Mouse (Mus musculus): ENCODE data around the gene Sorcs2. TPM values are rescaled to one million over a fixed set of nuclear protein-coding genes. Genes with fewer than 3 reads are reported as not detected.

The Sorcs2 gene
- total RNA-seq, 2 experiments from 2014 or later: 8.2 to 11.0 TPM

- no peak for DNase-seq
Measured at GRCm38 (mm10) chr5:36359535-36360243, 38.2 kb downstream of the Sorcs2 start.

- DNase-seq: no peak
Measured at GRCm38 (mm10) chr5:36358161-36358560, 39.8 kb downstream of the Sorcs2 start.

DNA sequence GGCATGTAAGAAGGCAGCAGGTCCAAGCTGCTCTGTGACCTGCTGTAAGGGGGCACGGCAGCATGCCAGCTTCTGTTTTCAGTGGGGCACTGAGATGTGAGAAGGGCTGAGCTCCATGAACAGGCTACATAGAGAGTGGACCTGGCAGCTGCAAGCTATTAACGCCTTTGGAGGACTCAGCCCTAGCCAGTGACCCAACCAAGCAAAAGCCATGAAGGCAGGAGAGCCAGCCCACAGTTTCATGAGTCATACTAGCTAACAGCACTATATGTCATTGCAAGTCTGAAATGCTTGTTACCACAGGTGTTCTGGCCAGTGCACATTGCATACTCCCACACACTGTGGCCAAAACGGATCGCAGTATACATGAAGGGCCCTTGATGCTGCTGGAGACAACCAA is 41.3 kb downstream of the Sorcs2 start:
- DNase-seq: no peak

DNA sequence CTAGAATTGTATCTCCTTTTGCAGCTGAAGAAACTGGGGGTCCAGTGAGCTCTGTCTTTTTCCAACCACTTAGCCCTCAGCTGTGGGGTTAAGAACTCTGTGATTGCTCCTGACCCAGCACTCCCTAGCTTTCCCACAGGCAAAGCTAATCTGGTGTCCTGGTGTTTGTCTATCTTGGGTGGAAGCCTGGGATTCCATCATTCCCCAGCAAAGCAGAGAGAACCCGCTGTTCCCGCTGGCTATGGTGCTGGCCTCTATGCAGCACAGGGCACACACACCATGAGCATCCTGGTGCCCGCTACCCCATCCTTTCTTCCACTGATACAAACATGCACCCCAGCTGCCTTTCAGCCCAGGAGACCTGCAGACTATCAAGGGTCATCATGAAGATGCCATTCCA is 42.3 kb downstream of the Sorcs2 start:
- DNase-seq: peak; percentile 35 to 64

- DNase-seq: no peak
Measured at GRCm38 (mm10) chr5:36353679-36354078, 44.3 kb downstream of the Sorcs2 start.

- DNase-seq: no peak
Measured at GRCm38 (mm10) chr5:36353194-36353593, 44.7 kb downstream of the Sorcs2 start.

GRCm38 (mm10) chr5:36346698-36347097 is 51.2 kb downstream of the Sorcs2 start:
- no peak for DNase-seq

GRCm38 (mm10) chr5:36339283-36339682 is 58.7 kb downstream of the Sorcs2 start:
- DNase-seq: no peak

- no peak for DNase-seq
Measured at GRCm38 (mm10) chr5:36336252-36336651, 61.7 kb downstream of the Sorcs2 start.

DNA sequence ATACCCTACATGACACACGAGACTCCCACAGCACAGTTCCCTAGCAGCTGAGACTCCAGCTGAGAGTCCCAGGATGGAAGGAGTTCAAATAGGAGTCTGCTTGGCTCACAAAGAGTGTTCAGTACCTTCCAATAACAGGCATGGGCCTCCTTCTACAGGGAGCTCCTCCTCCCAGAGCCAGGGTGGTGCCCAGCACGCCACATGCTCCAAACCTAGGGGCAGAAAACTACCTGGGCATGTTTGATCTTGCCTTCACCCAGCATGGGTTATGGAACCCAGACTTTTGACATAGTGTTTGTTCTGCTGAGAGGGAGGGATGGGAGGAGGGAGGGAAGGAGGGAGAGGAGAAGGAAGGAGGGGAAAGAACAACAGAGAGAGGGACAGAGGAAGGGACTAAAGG is 62.3 kb downstream of the Sorcs2 start:
- DNase-seq: no peak

GRCm38 (mm10) chr5:36334227-36334626 is 63.7 kb downstream of the Sorcs2 start:
- no peak for DNase-seq

DNA sequence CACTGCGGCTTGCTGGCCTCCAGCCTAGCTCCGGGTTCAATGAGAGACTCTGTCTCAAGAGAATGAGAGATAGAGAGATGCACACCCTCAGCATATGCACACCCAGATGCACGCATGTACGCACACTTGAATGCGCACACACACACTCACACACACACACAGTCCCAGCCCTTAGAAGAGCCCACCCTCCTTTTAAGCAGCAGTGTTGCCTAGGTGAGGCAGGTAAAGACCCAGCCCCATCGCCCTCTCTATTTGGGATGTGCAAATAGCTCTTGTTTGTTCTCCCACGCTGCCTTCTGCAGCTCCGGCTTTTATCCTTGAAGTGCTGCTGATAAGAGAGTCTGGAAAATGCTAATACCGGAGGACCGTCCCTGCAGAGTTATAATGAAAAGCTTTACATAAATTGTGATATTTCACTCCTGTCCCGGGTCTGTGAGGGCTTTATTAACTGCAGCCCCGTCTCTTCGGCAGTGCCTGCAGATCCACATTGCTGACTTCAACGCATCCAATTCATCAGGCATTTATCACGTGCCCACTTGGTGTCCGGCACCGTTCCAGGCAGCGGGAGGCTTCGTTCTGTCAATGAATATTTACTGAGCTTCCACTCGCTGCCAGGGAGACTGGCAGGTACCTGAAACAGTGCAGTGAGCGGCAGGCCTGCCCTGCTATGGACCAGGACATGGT is 67.3 kb downstream of the Sorcs2 start:
- DNase-seq: peak; percentile 43 to 61

GRCm38 (mm10) chr5:36326057-36327010 is 71.6 kb downstream of the Sorcs2 start:
- DNase-seq: no peak

- no peak for DNase-seq
Measured at GRCm38 (mm10) chr5:36324140-36324572, 73.8 kb downstream of the Sorcs2 start.

- peak; percentile 73 to 89 for DNase-seq
Measured at GRCm38 (mm10) chr5:36323526-36323925, 74.4 kb downstream of the Sorcs2 start.

GRCm38 (mm10) chr5:36321581-36321980 is 76.4 kb downstream of the Sorcs2 start:
- DNase-seq: no peak

DNA sequence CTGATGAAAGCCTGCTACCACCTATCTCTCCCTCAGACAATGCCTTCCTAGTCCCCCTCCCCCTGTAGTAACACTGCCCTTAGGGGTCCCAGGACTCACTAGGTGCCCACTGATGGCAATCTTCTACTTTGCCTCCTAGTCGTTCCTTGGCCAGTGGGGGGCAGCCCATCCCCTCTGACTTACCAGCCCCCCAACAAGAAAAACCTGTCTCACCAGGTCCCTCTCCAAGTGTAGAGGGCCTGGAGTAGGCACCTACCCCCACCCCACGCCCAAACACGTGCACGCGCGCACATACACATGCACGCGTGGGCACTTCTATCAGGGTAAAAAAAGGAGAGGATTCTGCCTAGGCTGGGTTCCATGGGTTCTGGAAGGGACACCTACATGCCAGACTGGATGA is 77.3 kb downstream of the Sorcs2 start:
- DNase-seq: no peak

DNA sequence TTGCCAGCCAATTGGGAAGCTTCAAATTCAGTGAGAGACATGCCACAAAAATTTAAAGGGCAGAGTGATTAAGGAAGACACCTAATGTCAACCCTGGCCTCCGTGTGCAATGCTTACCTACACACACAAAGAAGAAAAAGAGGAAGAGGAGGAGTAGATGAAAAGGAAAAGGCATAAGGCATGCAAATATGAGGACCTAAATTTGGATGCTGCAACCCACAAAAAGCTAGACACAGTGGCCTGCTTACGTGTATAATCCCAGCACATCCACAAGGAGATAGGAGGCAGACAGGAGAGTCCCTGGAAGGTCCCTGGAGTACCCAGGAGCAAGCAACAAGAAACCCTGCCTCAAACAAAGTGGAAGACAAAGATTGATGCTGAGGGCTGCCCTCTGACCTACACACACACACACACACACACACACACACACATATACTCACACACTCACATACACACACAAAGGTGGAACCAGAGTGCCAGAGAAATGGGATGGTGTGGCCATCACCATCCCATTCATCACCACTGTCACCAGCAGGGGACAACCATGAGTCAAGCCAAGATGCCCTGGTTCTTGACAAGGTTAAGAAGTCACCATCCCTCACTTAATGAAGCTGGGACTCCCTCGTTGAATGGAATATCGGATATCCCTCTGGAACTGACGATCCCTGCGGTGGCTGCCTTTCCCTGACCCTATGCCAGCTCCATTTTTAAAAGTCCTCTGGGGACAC is 80.1 kb downstream of the Sorcs2 start:
- DNase-seq: no peak

DNA sequence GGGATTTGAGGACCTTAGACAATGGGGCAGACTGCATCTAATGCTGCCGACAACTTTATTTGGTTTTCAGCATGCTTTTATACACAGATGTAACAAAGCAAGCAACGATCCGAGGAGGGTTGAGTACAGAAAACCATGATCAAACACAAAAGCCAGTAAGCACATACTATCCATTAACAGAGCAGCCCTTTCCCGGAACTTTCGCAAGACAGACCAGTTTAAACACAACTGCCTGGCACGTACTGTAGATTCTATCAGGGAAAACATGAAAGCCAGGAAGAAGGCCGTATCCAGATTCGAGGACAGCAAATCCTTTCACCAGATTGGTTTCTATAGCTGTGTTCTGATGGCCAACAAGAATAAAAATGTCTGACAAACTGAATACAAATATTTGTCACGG is 82.8 kb downstream of the Sorcs2 start:
- DNase-seq: no peak

DNA sequence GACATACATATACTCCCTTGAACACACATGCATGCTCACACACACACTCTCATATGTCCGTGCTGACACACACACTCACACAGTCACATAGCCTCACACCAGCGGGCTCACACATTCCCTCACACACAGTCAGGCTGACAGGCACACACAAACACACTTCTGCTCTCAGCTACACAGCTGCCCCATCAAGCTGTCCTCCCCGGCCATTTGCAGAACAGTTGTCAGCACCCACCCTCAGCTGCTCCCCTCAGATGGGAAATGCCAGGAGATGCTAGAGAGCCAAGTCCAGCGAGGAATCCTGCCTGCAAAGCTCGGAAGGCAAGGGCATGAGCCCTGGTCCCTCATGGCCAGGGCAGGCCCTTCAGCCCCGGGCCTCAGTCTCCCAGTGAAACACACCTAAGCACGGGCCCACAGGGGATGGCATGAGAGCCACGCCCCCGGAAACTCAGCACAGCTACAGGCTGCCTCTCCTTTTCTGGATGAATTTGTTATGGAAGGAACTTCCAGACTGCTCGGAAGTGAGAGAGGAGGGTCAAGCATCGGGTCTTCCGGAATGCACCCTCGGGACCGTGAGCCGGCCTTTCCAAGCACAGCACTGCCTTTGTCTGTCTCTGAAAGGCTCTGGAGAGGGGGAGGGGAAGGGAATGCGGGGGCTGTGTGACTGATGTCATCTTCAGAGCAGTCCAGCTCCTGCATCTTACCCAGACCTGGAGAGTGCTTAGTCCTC is 84.4 kb downstream of the Sorcs2 start:
- DNase-seq: peak; percentile 62 to 83

- DNase-seq: peak in 1 of 2 experiments; percentile 18
Measured at GRCm38 (mm10) chr5:36312926-36313325, 85.0 kb downstream of the Sorcs2 start.

Measured in heart, adult 18-20 months (tissue).